Mouse (Mus musculus): ENCODE measurements around the gene Slc25a11. TPM values are rescaled to one million over a fixed set of nuclear protein-coding genes. Genes with fewer than 3 reads are reported as not detected.

Slc25a11 gene
- polyA plus RNA-seq, 1 experiment from 2014 or later: 158 TPM

DNA sequence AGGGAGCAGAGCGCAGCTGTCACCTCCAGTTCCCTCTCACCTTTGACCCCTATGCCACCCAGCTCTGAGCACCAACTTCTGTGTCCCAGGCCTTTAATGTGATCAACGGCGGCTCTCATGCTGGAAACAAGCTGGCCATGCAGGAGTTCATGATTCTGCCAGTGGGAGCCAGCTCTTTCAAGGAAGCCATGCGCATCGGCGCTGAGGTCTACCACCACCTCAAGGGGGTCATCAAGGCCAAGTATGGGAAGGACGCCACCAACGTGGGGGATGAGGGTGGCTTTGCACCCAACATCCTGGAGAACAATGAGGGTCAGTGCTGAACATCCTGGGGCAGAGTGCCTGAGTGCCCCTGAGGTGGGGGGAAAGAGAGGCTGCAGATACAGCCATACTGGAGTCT is 13.3 kb upstream of the Slc25a11 start:
- WGBS: 85% methylated on average over 8 of the region's 8 CpGs
- H3K27ac ChIP-seq: no peak overlapping the region
- H3K4me1 ChIP-seq (replicated peaks; ENCODE audit: control insufficient read depth, insufficient read depth, low read length): peaks cover 15% of the 10 kb centered on the region
- DNase-seq (ENCODE audit: low spot score) (no peak), ATAC-seq (ENCODE audit: low FRiP score) (no peak)
- H3K9ac ChIP-seq: no peak overlapping the region
- no peaks in the 10 kb centered on the region for H3K9me3 ChIP-seq (ENCODE audit: control insufficient read depth, low read length)
- H3K27me3 ChIP-seq (ENCODE audit: control insufficient read depth, insufficient read depth, low read length): no peaks in the 10 kb centered on the region
- peaks cover 48% of the 10 kb centered on the region for H3K36me3 ChIP-seq (replicated peaks; ENCODE audit: control insufficient read depth, insufficient read depth)
- H3K4me2 ChIP-seq (replicated peaks): no peak overlapping the region
- H3K4me3 ChIP-seq (replicated peaks; ENCODE audit: low read length): no peak overlapping the region

- Histone ChIP-seq H3K36me3 (replicated peaks; ENCODE audit: control insufficient read depth, insufficient read depth) (peaks cover 35% of the 10 kb centered on the region), H3K27me3 (ENCODE audit: control insufficient read depth, insufficient read depth, low read length) (no peaks in the 10 kb centered on the region), H3K27ac (no peak overlapping the region), H3K4me2 (replicated peaks) (no peak overlapping the region), H3K4me1 (replicated peaks; ENCODE audit: control insufficient read depth, insufficient read depth, low read length) (peaks cover 19% of the 10 kb centered on the region), H3K9ac (no peak overlapping the region), H3K9me3 (ENCODE audit: control insufficient read depth, low read length) (no peaks in the 10 kb centered on the region), H3K4me3 (replicated peaks; ENCODE audit: low read length) (no peak overlapping the region)
- 78% methylated on average over 8 of the region's 8 CpGs for WGBS
- DNase-seq (ENCODE audit: low spot score): no peak
- no peak for ATAC-seq (ENCODE audit: low FRiP score)
Measured at GRCm38 (mm10) chr11:70658942-70659341, 11.7 kb upstream of the Slc25a11 start.

DNA sequence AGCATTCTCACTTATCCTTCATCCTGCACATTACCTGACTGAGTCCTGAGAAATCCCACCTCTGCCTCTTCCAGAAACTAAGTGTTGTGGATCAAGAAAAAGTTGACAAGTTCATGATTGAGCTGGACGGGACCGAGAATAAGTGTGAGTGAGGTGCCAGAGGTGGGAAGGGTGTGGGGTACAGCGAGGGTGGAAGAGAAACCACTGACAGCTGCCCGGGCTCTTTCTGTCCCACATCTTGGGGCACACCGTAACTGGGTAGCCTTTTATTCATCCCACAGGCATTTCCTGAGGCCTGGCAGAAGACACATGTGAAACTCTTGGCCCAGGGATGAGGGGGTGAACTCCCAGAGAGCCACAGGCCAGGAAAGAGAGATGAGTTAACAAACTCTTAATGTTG is 11.2 kb upstream of the Slc25a11 start:
- Histone ChIP-seq H3K4me1 (replicated peaks; ENCODE audit: control insufficient read depth, insufficient read depth, low read length) (peaks cover 19% of the 10 kb centered on the region), H3K9me3 (ENCODE audit: control insufficient read depth, low read length) (no peaks in the 10 kb centered on the region), H3K9ac (no peak overlapping the region), H3K27ac (no peak overlapping the region), H3K36me3 (replicated peaks; ENCODE audit: control insufficient read depth, insufficient read depth) (peaks cover 31% of the 10 kb centered on the region), H3K4me2 (replicated peaks) (no peak overlapping the region), H3K27me3 (ENCODE audit: control insufficient read depth, insufficient read depth, low read length) (no peaks in the 10 kb centered on the region), H3K4me3 (replicated peaks; ENCODE audit: low read length) (no peak overlapping the region)
- 90% methylated on average over 5 of the region's 5 CpGs for WGBS
- DNase-seq (ENCODE audit: low spot score) (no peak), ATAC-seq (ENCODE audit: low FRiP score) (no peak)

DNA sequence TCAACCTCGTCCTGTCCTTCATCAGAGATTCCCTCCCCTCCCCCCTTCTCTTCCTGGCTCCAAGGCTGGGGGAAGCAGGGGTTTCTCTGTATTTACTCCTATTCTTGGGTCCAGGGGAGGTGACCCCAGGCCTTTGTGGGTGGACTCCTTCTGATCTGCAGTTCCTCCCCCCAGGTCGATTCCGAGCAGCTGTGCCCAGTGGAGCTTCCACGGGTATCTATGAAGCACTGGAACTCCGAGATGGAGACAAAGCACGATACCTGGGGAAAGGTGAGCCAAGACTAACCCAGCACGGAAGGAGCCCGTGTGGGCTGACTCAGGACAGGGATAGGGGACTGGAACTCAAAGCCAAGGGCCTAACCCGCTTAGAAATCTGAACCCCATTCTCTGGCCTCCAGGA is 10.7 kb upstream of the Slc25a11 start:
- peaks cover 25% of the 10 kb centered on the region for H3K36me3 ChIP-seq (replicated peaks; ENCODE audit: control insufficient read depth, insufficient read depth)
- no peak overlapping the region for H3K4me3 ChIP-seq (replicated peaks; ENCODE audit: low read length)
- ATAC-seq (ENCODE audit: low FRiP score): no peak
- 60% methylated on average over 9 of the region's 9 CpGs for WGBS
- peaks cover 22% of the 10 kb centered on the region for H3K4me1 ChIP-seq (replicated peaks; ENCODE audit: control insufficient read depth, insufficient read depth, low read length)
- H3K27ac ChIP-seq: no peak overlapping the region
- no peak for DNase-seq (ENCODE audit: low spot score)
- no peaks in the 10 kb centered on the region for H3K27me3 ChIP-seq (ENCODE audit: control insufficient read depth, insufficient read depth, low read length)
- no peak overlapping the region for H3K9ac ChIP-seq
- no peak overlapping the region for H3K4me2 ChIP-seq (replicated peaks)
- H3K9me3 ChIP-seq (ENCODE audit: control insufficient read depth, low read length): no peaks in the 10 kb centered on the region

GRCm38 (mm10) chr11:70657573-70657972 is 10.3 kb upstream of the Slc25a11 start:
- H3K36me3 ChIP-seq (replicated peaks; ENCODE audit: control insufficient read depth, insufficient read depth): peaks cover 25% of the 10 kb centered on the region
- no peak overlapping the region for H3K27ac ChIP-seq
- H3K9me3 ChIP-seq (ENCODE audit: control insufficient read depth, low read length): no peaks in the 10 kb centered on the region
- no peaks in the 10 kb centered on the region for H3K27me3 ChIP-seq (ENCODE audit: control insufficient read depth, insufficient read depth, low read length)
- H3K4me1 ChIP-seq (replicated peaks; ENCODE audit: control insufficient read depth, insufficient read depth, low read length): peaks cover 26% of the 10 kb centered on the region
- H3K4me2 ChIP-seq (replicated peaks): no peak overlapping the region
- H3K9ac ChIP-seq: no peak overlapping the region
- 59% methylated on average over 6 of the region's 6 CpGs for WGBS
- no peak for DNase-seq (ENCODE audit: low spot score)
- H3K4me3 ChIP-seq (replicated peaks; ENCODE audit: low read length): no peak overlapping the region
- no peak for ATAC-seq (ENCODE audit: low FRiP score)

DNA sequence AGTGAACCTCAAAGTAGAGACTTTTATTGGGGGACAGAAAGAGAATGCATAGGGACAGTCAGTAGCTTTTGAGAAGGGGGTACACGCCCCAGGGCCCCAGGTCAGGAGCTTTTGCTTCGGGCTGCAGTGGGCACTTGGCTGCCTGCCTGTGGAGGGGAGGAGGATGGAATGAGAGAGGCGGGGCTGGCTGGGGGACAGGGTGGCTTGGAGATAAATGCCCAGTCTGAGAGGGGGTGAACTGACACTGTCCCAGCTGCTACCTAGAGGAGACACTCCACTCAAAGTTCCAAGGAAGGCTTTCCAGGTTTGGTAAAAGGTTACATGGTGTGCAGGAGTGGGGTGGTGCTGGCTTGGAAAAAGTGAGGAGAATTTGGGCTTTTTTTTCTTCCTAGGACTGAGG is 9.7 kb upstream of the Slc25a11 start, which contains the start of gene Eno3:
Gene Eno3 (plus strand): TSS at position 239 of the 400 bp plus-strand sequence.
- DNase-seq (ENCODE audit: low spot score) (no peak), ATAC-seq (ENCODE audit: low FRiP score) (no peak)
- H3K4me2 ChIP-seq (replicated peaks): peak within 1 kb of the TSS; percentile 92
- H3K9me3 ChIP-seq (ENCODE audit: control insufficient read depth, low read length): no peaks in the 10 kb centered on the region
- H3K27ac ChIP-seq: peak within 1 kb of the TSS; percentile 96; the same call in 1 of the 2 replicates
- peaks cover 25% of the 10 kb centered on the region for H3K36me3 ChIP-seq (replicated peaks; ENCODE audit: control insufficient read depth, insufficient read depth)
- H3K9ac ChIP-seq: peak within 1 kb of the TSS; percentile 100
- H3K27me3 ChIP-seq (ENCODE audit: control insufficient read depth, insufficient read depth, low read length): no peaks in the 10 kb centered on the region
- H3K4me3 ChIP-seq (replicated peaks; ENCODE audit: low read length): peak within 1 kb of the TSS; percentile 100
- peaks cover 29% of the 10 kb centered on the region for H3K4me1 ChIP-seq (replicated peaks; ENCODE audit: control insufficient read depth, insufficient read depth, low read length)
- 4% methylated on average over 3 of the region's 3 CpGs for WGBS

GRCm38 (mm10) chr11:70656456-70656927 is 9.2 kb upstream of the Slc25a11 start:
- Histone ChIP-seq H3K4me2 (replicated peaks) (peak overlapping the region; percentile 92), H3K36me3 (replicated peaks; ENCODE audit: control insufficient read depth, insufficient read depth) (peaks cover 26% of the 10 kb centered on the region), H3K9ac (peak overlapping the region; percentile 100), H3K27ac (0 out of 2 replicates have a peak overlapping the region, but pooled peaks have one; percentile 96), H3K9me3 (ENCODE audit: control insufficient read depth, low read length) (no peaks in the 10 kb centered on the region), H3K4me3 (replicated peaks; ENCODE audit: low read length) (peak overlapping the region; percentile 100), H3K4me1 (replicated peaks; ENCODE audit: control insufficient read depth, insufficient read depth, low read length) (peaks cover 29% of the 10 kb centered on the region), H3K27me3 (ENCODE audit: control insufficient read depth, insufficient read depth, low read length) (no peaks in the 10 kb centered on the region)
- DNase-seq (ENCODE audit: low spot score): no peak
- ATAC-seq (ENCODE audit: low FRiP score): no peak
- 5% methylated on average over 16 of the region's 16 CpGs for WGBS

- under 1% methylated on average over 59 of the region's 61 CpGs for WGBS
- peaks cover 29% of the 10 kb centered on the region for H3K4me1 ChIP-seq (replicated peaks; ENCODE audit: control insufficient read depth, insufficient read depth, low read length)
- peak overlapping the region; percentile 100 for H3K9ac ChIP-seq
- H3K4me3 ChIP-seq (replicated peaks; ENCODE audit: low read length): peak overlapping the region; percentile 100
- H3K27ac ChIP-seq: peak overlapping the region; percentile 96
- H3K4me2 ChIP-seq (replicated peaks): peak overlapping the region; percentile 92
- no peaks in the 10 kb centered on the region for H3K9me3 ChIP-seq (ENCODE audit: control insufficient read depth, low read length)
- H3K27me3 ChIP-seq (ENCODE audit: control insufficient read depth, insufficient read depth, low read length): no peaks in the 10 kb centered on the region
- peaks cover 29% of the 10 kb centered on the region for H3K36me3 ChIP-seq (replicated peaks; ENCODE audit: control insufficient read depth, insufficient read depth)
- DNase-seq (ENCODE audit: low spot score) (no peak), ATAC-seq (ENCODE audit: low FRiP score) (no peak)
Measured at GRCm38 (mm10) chr11:70655571-70656455, 8.5 kb upstream of the Slc25a11 start.

GRCm38 (mm10) chr11:70654923-70655570 is 7.8 kb upstream of the Slc25a11 start:
- ATAC-seq (ENCODE audit: low FRiP score) (peak; percentile 58), DNase-seq (ENCODE audit: low spot score) (peak; percentile 82)
- Histone ChIP-seq H3K9me3 (ENCODE audit: control insufficient read depth, low read length) (no peaks in the 10 kb centered on the region), H3K4me1 (replicated peaks; ENCODE audit: control insufficient read depth, insufficient read depth, low read length) (peaks cover 29% of the 10 kb centered on the region), H3K27me3 (ENCODE audit: control insufficient read depth, insufficient read depth, low read length) (no peaks in the 10 kb centered on the region), H3K36me3 (replicated peaks; ENCODE audit: control insufficient read depth, insufficient read depth) (peaks cover 37% of the 10 kb centered on the region), H3K4me2 (replicated peaks) (peak overlapping the region; percentile 92), H3K4me3 (replicated peaks; ENCODE audit: low read length) (peak overlapping the region; percentile 100), H3K9ac (peak overlapping the region; percentile 100), H3K27ac (peak overlapping the region; percentile 96)
- 0% methylated on average over 48 of the region's 48 CpGs for WGBS

Measured in hindbrain, embryonic 14.5 days (tissue).